Mouse (Mus musculus): ENCODE data around the gene Chp2. TPM values are rescaled to one million over a fixed set of nuclear protein-coding genes. Genes with fewer than 3 reads are reported as not detected.
"Not testable (repeated sequence)": the region's sequence is repeated elsewhere in the genome, so short reads cannot be mapped to it uniquely, and the experiment has no call there.

The Chp2 gene
- polyA plus RNA-seq, 1 experiment from 2014 or later = 0.41 TPM

DNA sequence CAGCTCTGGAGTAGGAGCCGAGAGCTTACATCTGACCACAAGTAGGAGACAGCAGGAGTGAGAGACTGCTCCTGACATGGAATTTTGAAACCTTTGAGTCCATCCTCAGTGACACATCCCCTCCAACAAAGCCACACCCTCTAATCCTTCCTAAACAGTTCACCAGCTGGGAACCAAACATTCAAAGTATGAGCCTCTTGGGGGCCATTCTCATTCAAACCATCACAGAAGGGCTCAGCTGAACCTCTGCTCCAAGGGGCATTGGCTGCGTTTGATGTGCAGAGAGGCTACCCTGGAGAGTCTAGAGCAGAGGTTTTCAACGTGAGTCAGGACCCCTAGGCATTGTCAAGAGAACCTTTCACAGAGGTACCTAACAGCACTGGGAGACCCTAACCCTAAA is 10.0 kb downstream of the Chp2 start:
- Histone ChIP-seq H3K4me3 (ENCODE audit: low read depth, low read length) (no peak overlapping the region), H3K27me3 (replicated peaks; ENCODE audit: control insufficient read depth, insufficient read depth, low read length) (no peaks in the 10 kb centered on the region), H3K27ac (ENCODE audit: low read depth) (no peak overlapping the region), H3K9ac (ENCODE audit: low read length) (no peak overlapping the region), H3K9me3 (ENCODE audit: control insufficient read depth, low read length) (no peaks in the 10 kb centered on the region), H3K36me3 (ENCODE audit: control insufficient read depth, insufficient read depth, low read length) (no peaks in the 10 kb centered on the region), H3K4me1 (replicated peaks; ENCODE audit: control insufficient read depth, insufficient read depth, low read length) (no peaks in the 10 kb centered on the region), H3K4me2 (ENCODE audit: low read length) (no peak overlapping the region)
- 54% methylated on average over 3 of the region's 3 CpGs for WGBS
- DNase-seq (ENCODE audit: low spot score) (no peak), ATAC-seq (replicated peaks; ENCODE audit: low FRiP score, low TSS enrichment, low read depth) (no peak)

DNA sequence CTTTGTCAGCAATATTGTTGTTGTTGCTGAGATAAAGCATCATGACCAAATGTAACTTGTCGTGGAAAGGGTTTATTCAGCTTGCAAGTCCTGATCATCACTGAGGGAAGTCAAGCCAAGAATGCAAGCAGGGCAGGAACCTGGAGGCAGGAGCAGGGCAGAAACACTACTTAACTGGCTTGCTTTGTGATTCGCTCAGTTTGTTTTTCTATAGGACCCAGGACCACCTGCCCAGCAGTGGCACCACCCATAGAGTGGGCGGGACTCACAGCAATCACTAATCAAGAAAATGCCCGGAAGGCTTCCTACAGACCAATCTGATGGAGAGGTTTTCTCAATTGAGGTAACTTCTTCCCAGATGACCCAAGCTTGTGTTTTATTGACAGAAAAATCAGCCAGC is 10.6 kb downstream of the Chp2 start:
- Histone ChIP-seq H3K4me3 (ENCODE audit: low read depth, low read length) (no peak overlapping the region), H3K9ac (ENCODE audit: low read length) (no peak overlapping the region), H3K27me3 (replicated peaks; ENCODE audit: control insufficient read depth, insufficient read depth, low read length) (no peaks in the 10 kb centered on the region), H3K4me2 (ENCODE audit: low read length) (no peak overlapping the region), H3K9me3 (ENCODE audit: control insufficient read depth, low read length) (no peaks in the 10 kb centered on the region), H3K36me3 (ENCODE audit: control insufficient read depth, insufficient read depth, low read length) (no peaks in the 10 kb centered on the region), H3K4me1 (replicated peaks; ENCODE audit: control insufficient read depth, insufficient read depth, low read length) (no peaks in the 10 kb centered on the region), H3K27ac (ENCODE audit: low read depth) (no peak overlapping the region)
- ATAC-seq (replicated peaks; ENCODE audit: low FRiP score, low TSS enrichment, low read depth) (no peak), DNase-seq (ENCODE audit: low spot score) (no peak)
- WGBS = 73% methylated on average over 4 of the region's 4 CpGs

DNA sequence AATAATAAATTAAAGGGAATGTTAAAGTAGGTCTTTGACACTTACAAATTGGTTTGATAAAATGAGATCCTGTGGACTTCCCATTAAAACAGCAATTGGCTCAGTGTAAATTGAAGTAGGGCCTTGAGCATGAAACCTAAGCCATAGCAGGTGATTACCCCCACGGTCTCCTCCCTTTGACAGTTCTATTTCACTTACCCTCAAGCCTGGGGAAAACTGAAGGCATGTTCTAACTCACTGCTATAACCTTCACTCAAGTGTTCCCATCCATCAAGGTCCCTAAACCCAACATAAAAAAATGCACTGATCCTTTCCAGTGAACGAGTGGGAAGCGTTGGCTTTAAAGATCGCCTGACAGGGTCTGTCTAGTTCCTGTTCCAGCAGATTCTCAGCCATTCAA is 11.6 kb downstream of the Chp2 start:
- Histone ChIP-seq H3K4me2 (ENCODE audit: low read length) (no peak overlapping the region), H3K4me1 (replicated peaks; ENCODE audit: control insufficient read depth, insufficient read depth, low read length) (no peaks in the 10 kb centered on the region), H3K27me3 (replicated peaks; ENCODE audit: control insufficient read depth, insufficient read depth, low read length) (no peaks in the 10 kb centered on the region), H3K36me3 (ENCODE audit: control insufficient read depth, insufficient read depth, low read length) (no peaks in the 10 kb centered on the region), H3K27ac (ENCODE audit: low read depth) (no peak overlapping the region), H3K9me3 (ENCODE audit: control insufficient read depth, low read length) (no peaks in the 10 kb centered on the region), H3K4me3 (ENCODE audit: low read depth, low read length) (no peak overlapping the region), H3K9ac (ENCODE audit: low read length) (no peak overlapping the region)
- ATAC-seq (replicated peaks; ENCODE audit: low FRiP score, low TSS enrichment, low read depth) = no peak
- 57% methylated on average over 4 of the region's 4 CpGs for WGBS
- no peak for DNase-seq (ENCODE audit: low spot score)

DNA sequence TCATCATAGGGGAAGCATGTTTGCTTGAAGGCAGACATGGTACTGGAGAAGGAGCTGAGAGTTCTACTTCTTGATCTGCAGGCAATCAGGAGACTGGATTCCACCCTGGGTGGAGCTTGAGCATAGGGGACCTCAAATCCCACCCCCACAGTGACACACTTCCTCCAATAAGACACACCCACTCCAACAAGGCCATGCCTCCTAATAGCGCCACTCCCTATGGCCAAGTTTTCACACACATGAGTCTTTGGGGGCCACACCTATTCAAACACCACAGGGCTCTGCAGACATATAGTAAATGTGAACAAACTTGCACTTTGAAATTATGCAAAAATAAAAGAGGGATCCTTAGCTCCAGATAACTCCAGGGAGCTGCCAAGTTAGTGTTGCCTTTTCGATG is 19.6 kb downstream of the Chp2 start:
- 88% methylated on average over 2 of the region's 2 CpGs for whole genome bisulfite sequencing
- ATAC-seq (replicated peaks; ENCODE audit: low FRiP score, low TSS enrichment, low read depth) (no peak), DNase-seq (ENCODE audit: low spot score) (no peak)
- no peaks in the 10 kb centered on the region for H3K27me3 ChIP-seq (replicated peaks; ENCODE audit: control insufficient read depth, insufficient read depth, low read length)
- no peaks in the 10 kb centered on the region for H3K4me1 ChIP-seq (replicated peaks; ENCODE audit: control insufficient read depth, insufficient read depth, low read length)
- no peak overlapping the region for H3K4me2 ChIP-seq (ENCODE audit: low read length)
- H3K9ac ChIP-seq (ENCODE audit: low read length) = no peak overlapping the region
- H3K4me3 ChIP-seq (ENCODE audit: low read depth, low read length) = no peak overlapping the region
- H3K36me3 ChIP-seq (ENCODE audit: control insufficient read depth, insufficient read depth, low read length) = no peaks in the 10 kb centered on the region
- H3K27ac ChIP-seq (ENCODE audit: low read depth) = no peak overlapping the region
- no peaks in the 10 kb centered on the region for H3K9me3 ChIP-seq (ENCODE audit: control insufficient read depth, low read length)

DNA sequence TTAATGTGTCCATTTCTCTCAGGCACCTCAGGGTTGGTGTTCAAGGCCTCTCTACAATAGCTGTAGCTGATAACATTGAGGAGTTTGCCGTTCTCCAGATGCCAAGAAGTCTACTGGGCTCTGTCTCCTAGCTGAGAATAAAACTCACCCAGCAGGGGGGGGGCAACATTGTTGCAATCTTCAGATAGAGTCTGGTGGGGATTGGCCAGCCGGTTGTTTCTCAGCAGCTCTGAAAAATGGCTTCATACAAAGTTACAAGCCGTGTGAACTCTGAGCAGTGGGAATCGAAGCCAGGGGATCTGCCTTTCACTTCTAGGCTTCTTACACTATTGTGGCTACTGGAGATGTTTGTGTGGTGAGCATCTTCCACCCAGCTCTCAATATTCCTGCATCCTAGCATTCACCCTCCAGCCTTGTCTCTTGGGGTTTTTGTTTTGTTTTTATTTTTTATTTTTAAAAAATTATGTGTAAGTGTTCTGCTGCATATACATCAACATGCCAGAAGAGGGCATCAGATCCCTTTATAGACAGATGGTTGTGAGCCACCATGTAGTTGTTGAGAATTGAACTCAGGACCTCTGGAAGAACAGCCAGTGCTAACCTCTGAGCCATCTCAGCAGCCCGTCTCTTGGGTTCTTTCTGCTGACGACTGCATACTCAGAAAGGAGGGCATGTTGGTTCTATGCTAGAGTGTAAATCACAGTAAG is 21.3 kb downstream of the Chp2 start:
- H3K4me3 ChIP-seq (ENCODE audit: low read depth, low read length) = no peak overlapping the region
- no peaks in the 10 kb centered on the region for H3K36me3 ChIP-seq (ENCODE audit: control insufficient read depth, insufficient read depth, low read length)
- no peaks in the 10 kb centered on the region for H3K4me1 ChIP-seq (replicated peaks; ENCODE audit: control insufficient read depth, insufficient read depth, low read length)
- 80% methylated on average over 6 of the region's 6 CpGs for WGBS
- H3K9ac ChIP-seq (ENCODE audit: low read length) = no peak overlapping the region
- ATAC-seq (replicated peaks; ENCODE audit: low FRiP score, low TSS enrichment, low read depth) (no peak), DNase-seq (ENCODE audit: low spot score) (no peak)
- no peaks in the 10 kb centered on the region for H3K9me3 ChIP-seq (ENCODE audit: control insufficient read depth, low read length)
- H3K4me2 ChIP-seq (ENCODE audit: low read length) = no peak overlapping the region
- no peaks in the 10 kb centered on the region for H3K27me3 ChIP-seq (replicated peaks; ENCODE audit: control insufficient read depth, insufficient read depth, low read length)
- no peak overlapping the region for H3K27ac ChIP-seq (ENCODE audit: low read depth)

DNA sequence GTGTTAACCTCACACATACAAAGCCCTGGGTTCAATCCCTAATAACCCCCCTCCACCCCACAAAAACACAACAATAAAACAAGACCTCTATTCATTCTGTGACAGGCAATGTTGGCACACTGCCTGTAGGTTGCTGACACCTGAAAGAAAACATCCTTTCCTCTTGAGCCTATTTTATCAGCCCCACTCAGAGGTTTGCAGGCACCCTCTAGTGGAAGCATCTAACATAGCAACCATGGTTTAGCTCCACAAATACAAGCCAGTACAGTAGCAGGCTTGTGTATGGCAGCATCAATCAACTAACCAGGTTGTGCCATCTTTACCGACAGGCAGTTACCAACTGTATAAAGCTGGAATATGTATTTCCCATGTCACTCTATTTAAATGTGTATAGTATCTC is 23.0 kb downstream of the Chp2 start:
- no peaks in the 10 kb centered on the region for H3K36me3 ChIP-seq (ENCODE audit: control insufficient read depth, insufficient read depth, low read length)
- no peak overlapping the region for H3K9ac ChIP-seq (ENCODE audit: low read length)
- H3K4me3 ChIP-seq (ENCODE audit: low read depth, low read length) = no peak overlapping the region
- no peak overlapping the region for H3K27ac ChIP-seq (ENCODE audit: low read depth)
- WGBS = 37% methylated on average over 1 of the region's 1 CpGs
- no peak overlapping the region for H3K4me2 ChIP-seq (ENCODE audit: low read length)
- H3K27me3 ChIP-seq (replicated peaks; ENCODE audit: control insufficient read depth, insufficient read depth, low read length) = no peaks in the 10 kb centered on the region
- ATAC-seq (replicated peaks; ENCODE audit: low FRiP score, low TSS enrichment, low read depth) (0 out of 2 replicates have a peak, but pooled peaks have one; percentile 23), DNase-seq (ENCODE audit: low spot score) (no peak)
- no peaks in the 10 kb centered on the region for H3K4me1 ChIP-seq (replicated peaks; ENCODE audit: control insufficient read depth, insufficient read depth, low read length)
- no peaks in the 10 kb centered on the region for H3K9me3 ChIP-seq (ENCODE audit: control insufficient read depth, low read length)

DNA sequence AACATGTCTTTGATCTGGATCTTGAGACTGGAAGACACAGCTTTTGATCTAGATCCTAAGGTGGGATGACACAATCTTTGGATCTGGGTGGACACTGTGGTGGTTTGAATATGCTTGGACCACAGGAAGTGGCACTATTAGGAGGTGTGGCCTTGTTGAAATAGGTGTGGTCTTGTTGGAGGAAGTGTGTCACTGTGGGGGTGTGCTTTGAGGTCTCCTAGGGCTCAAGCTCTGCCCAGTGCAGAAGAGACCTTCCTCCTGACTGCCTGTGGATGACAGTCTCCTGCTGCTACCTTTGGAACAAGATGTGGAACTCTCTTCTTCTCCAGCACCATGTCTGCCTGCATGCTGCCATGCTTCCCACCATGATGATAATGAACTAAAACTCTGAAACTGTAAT is 23.4 kb downstream of the Chp2 start:
- not testable (repeated sequence) for H3K9me3 ChIP-seq (ENCODE audit: control insufficient read depth, low read length); H3K4me1 ChIP-seq (replicated peaks; ENCODE audit: control insufficient read depth, insufficient read depth, low read length); H3K27ac ChIP-seq (ENCODE audit: low read depth); H3K27me3 ChIP-seq (replicated peaks; ENCODE audit: control insufficient read depth, insufficient read depth, low read length); H3K36me3 ChIP-seq (ENCODE audit: control insufficient read depth, insufficient read depth, low read length); H3K4me3 ChIP-seq (ENCODE audit: low read depth, low read length); H3K4me2 ChIP-seq (ENCODE audit: low read length); H3K9ac ChIP-seq (ENCODE audit: low read length)
- ATAC-seq (replicated peaks; ENCODE audit: low FRiP score, low TSS enrichment, low read depth) (0 out of 2 replicates have a peak, but pooled peaks have one; percentile 36), DNase-seq (ENCODE audit: low spot score) (peak; percentile 35)

DNA sequence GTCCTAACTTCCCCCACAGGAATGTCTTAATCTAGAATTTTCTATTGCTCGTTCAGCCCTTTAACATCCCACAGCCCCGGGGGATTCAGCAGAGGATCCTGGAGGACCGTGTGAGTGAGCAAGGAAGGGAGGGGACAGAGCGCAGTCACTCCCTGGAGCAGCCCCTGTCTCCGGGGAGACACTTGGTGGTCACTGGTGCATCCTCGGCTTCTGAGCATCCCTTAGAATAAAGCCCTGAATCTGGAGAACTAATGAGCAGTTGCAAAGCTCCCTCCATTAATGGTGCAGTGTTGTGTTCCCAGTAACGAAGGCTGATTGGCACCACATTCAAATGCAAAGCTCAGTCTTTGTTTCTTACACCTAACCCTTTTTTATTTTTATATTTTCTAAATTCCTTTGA is 24.9 kb downstream of the Chp2 start:
- Histone ChIP-seq H3K9me3 (ENCODE audit: control insufficient read depth, low read length) (no peaks in the 10 kb centered on the region), H3K36me3 (ENCODE audit: control insufficient read depth, insufficient read depth, low read length) (no peaks in the 10 kb centered on the region), H3K27ac (ENCODE audit: low read depth) (no peak overlapping the region), H3K4me3 (ENCODE audit: low read depth, low read length) (no peak overlapping the region), H3K4me1 (replicated peaks; ENCODE audit: control insufficient read depth, insufficient read depth, low read length) (no peaks in the 10 kb centered on the region), H3K9ac (ENCODE audit: low read length) (no peak overlapping the region), H3K27me3 (replicated peaks; ENCODE audit: control insufficient read depth, insufficient read depth, low read length) (no peaks in the 10 kb centered on the region), H3K4me2 (ENCODE audit: low read length) (no peak overlapping the region)
- WGBS = 60% methylated on average over 7 of the region's 7 CpGs
- no peak for ATAC-seq (replicated peaks; ENCODE audit: low FRiP score, low TSS enrichment, low read depth)
- no peak for DNase-seq (ENCODE audit: low spot score)

DNA sequence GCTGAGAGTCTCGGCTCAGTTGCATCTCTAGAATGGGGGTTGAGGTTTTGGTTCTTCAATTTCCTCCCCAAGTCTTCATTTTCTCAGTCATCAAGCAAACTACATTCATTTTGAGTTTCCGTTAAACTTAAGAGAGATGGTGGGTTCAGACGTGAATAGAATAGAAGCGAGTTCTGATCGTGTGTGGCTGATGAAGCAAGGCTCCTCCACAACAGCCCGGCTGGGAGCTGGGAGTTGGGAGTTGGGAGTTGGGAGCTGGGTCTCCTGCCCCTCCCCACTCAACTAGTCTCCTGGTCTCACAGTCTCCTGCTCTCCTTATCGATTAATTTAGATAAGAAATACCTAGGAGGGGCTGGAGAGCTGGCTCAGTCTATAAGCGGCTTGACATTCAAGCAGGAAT is 25.3 kb downstream of the Chp2 start:
- no peak overlapping the region for H3K4me2 ChIP-seq (ENCODE audit: low read length)
- 75% methylated on average over 8 of the region's 8 CpGs for WGBS
- DNase-seq (ENCODE audit: low spot score) (no peak), ATAC-seq (replicated peaks; ENCODE audit: low FRiP score, low TSS enrichment, low read depth) (no peak)
- H3K4me3 ChIP-seq (ENCODE audit: low read depth, low read length) = no peak overlapping the region
- H3K27me3 ChIP-seq (replicated peaks; ENCODE audit: control insufficient read depth, insufficient read depth, low read length) = no peaks in the 10 kb centered on the region
- no peaks in the 10 kb centered on the region for H3K9me3 ChIP-seq (ENCODE audit: control insufficient read depth, low read length)
- H3K27ac ChIP-seq (ENCODE audit: low read depth) = no peak overlapping the region
- H3K36me3 ChIP-seq (ENCODE audit: control insufficient read depth, insufficient read depth, low read length) = no peaks in the 10 kb centered on the region
- H3K9ac ChIP-seq (ENCODE audit: low read length) = no peak overlapping the region
- H3K4me1 ChIP-seq (replicated peaks; ENCODE audit: control insufficient read depth, insufficient read depth, low read length) = no peaks in the 10 kb centered on the region

Data from intestine, embryonic 14.5 days (tissue).